Mouse (Mus musculus): ENCODE measurements around the gene Cdca5. TPM values are rescaled to one million over a fixed set of nuclear protein-coding genes. Genes with fewer than 3 reads are reported as not detected.

Cdca5 gene
- polyA plus RNA-seq, 1 experiment from 2014 or later, result 8.2 TPM

Other genes with a start within 250 kb of the Cdca5 start
- 18.0 TPM for gene Frmd8, start 209.7 kb upstream of the Cdca5 start, polyA plus RNA-seq (2015; fragmentation: Illumina TruSeq; extraction: RNeasy Lipid Tissue Mini Kit (QIAGEN cat#74804); ENCODE audit: insufficient read depth, low replicate concordance)
- 35.5 TPM for gene Slc25a45, start 207.2 kb upstream of the Cdca5 start, polyA plus RNA-seq (2015; fragmentation: Illumina TruSeq; extraction: RNeasy Lipid Tissue Mini Kit (QIAGEN cat#74804); ENCODE audit: insufficient read depth, low replicate concordance)
- 0.84 TPM for gene Tigd3, start 190.8 kb upstream of the Cdca5 start, polyA plus RNA-seq (2015; fragmentation: Illumina TruSeq; extraction: RNeasy Lipid Tissue Mini Kit (QIAGEN cat#74804); ENCODE audit: insufficient read depth, low replicate concordance)
- 103 TPM for gene Dpf2, start 172.0 kb upstream of the Cdca5 start, polyA plus RNA-seq (2015; fragmentation: Illumina TruSeq; extraction: RNeasy Lipid Tissue Mini Kit (QIAGEN cat#74804); ENCODE audit: insufficient read depth, low replicate concordance)
- gene Cdc42ep2, start 160.2 kb upstream of the Cdca5 start, polyA plus RNA-seq (2015; fragmentation: Illumina TruSeq; extraction: RNeasy Lipid Tissue Mini Kit (QIAGEN cat#74804); ENCODE audit: insufficient read depth, low replicate concordance), result 6.4 TPM
- gene Pola2, start 120.8 kb upstream of the Cdca5 start, polyA plus RNA-seq (2015; fragmentation: Illumina TruSeq; extraction: RNeasy Lipid Tissue Mini Kit (QIAGEN cat#74804); ENCODE audit: insufficient read depth, low replicate concordance), result 30.6 TPM
- gene Slc22a20, start 98.8 kb upstream of the Cdca5 start, polyA plus RNA-seq (2015; fragmentation: Illumina TruSeq; extraction: RNeasy Lipid Tissue Mini Kit (QIAGEN cat#74804); ENCODE audit: insufficient read depth, low replicate concordance), result not detected
- gene Capn1, start 69.1 kb upstream of the Cdca5 start, polyA plus RNA-seq (2015; fragmentation: Illumina TruSeq; extraction: RNeasy Lipid Tissue Mini Kit (QIAGEN cat#74804); ENCODE audit: insufficient read depth, low replicate concordance), result 28.9 TPM
- 42.1 TPM for gene Syvn1, start 38.4 kb upstream of the Cdca5 start, polyA plus RNA-seq (2015; fragmentation: Illumina TruSeq; extraction: RNeasy Lipid Tissue Mini Kit (QIAGEN cat#74804); ENCODE audit: insufficient read depth, low replicate concordance)
- 48.0 TPM for gene Mrpl49, start 27.2 kb upstream of the Cdca5 start, polyA plus RNA-seq (2015; fragmentation: Illumina TruSeq; extraction: RNeasy Lipid Tissue Mini Kit (QIAGEN cat#74804); ENCODE audit: insufficient read depth, low replicate concordance)
- gene Fau, start 27.1 kb upstream of the Cdca5 start, polyA plus RNA-seq (2015; fragmentation: Illumina TruSeq; extraction: RNeasy Lipid Tissue Mini Kit (QIAGEN cat#74804); ENCODE audit: insufficient read depth, low replicate concordance), result 1,233 TPM
- gene Znhit2, start 23.8 kb upstream of the Cdca5 start, polyA plus RNA-seq (2015; fragmentation: Illumina TruSeq; extraction: RNeasy Lipid Tissue Mini Kit (QIAGEN cat#74804); ENCODE audit: insufficient read depth, low replicate concordance), result 0.99 TPM
- gene Tm7sf2, start 16.6 kb upstream of the Cdca5 start, polyA plus RNA-seq (2015; fragmentation: Illumina TruSeq; extraction: RNeasy Lipid Tissue Mini Kit (QIAGEN cat#74804); ENCODE audit: insufficient read depth, low replicate concordance), result 8.7 TPM
- gene Vps51, start 7.8 kb upstream of the Cdca5 start, polyA plus RNA-seq (2015; fragmentation: Illumina TruSeq; extraction: RNeasy Lipid Tissue Mini Kit (QIAGEN cat#74804); ENCODE audit: insufficient read depth, low replicate concordance), result 47.4 TPM
- gene Tmem262, start 5.0 kb upstream of the Cdca5 start, polyA plus RNA-seq (2015; fragmentation: Illumina TruSeq; extraction: RNeasy Lipid Tissue Mini Kit (QIAGEN cat#74804); ENCODE audit: insufficient read depth, low replicate concordance), result not detected
- gene Gm28374, start 2.7 kb upstream of the Cdca5 start, polyA plus RNA-seq (2015; fragmentation: Illumina TruSeq; extraction: RNeasy Lipid Tissue Mini Kit (QIAGEN cat#74804); ENCODE audit: insufficient read depth, low replicate concordance), result not detected
- 12.9 TPM for gene Zfpl1, start within 50 bp of the Cdca5 start, polyA plus RNA-seq (2015; fragmentation: Illumina TruSeq; extraction: RNeasy Lipid Tissue Mini Kit (QIAGEN cat#74804); ENCODE audit: insufficient read depth, low replicate concordance)
- gene AC131692.1, start 9.4 kb downstream of the Cdca5 start, polyA plus RNA-seq (2015; fragmentation: Illumina TruSeq; extraction: RNeasy Lipid Tissue Mini Kit (QIAGEN cat#74804); ENCODE audit: insufficient read depth, low replicate concordance), result 0.47 TPM
- gene Naaladl1, start 20.8 kb downstream of the Cdca5 start, polyA plus RNA-seq (2015; fragmentation: Illumina TruSeq; extraction: RNeasy Lipid Tissue Mini Kit (QIAGEN cat#74804); ENCODE audit: insufficient read depth, low replicate concordance), result not detected
- gene Sac3d1, start 33.7 kb downstream of the Cdca5 start, polyA plus RNA-seq (2015; fragmentation: Illumina TruSeq; extraction: RNeasy Lipid Tissue Mini Kit (QIAGEN cat#74804); ENCODE audit: insufficient read depth, low replicate concordance), result 4.3 TPM
- 16.4 TPM for gene Snx15, start 43.3 kb downstream of the Cdca5 start, polyA plus RNA-seq (2015; fragmentation: Illumina TruSeq; extraction: RNeasy Lipid Tissue Mini Kit (QIAGEN cat#74804); ENCODE audit: insufficient read depth, low replicate concordance)
- gene Batf2, start 56.0 kb downstream of the Cdca5 start, polyA plus RNA-seq (2015; fragmentation: Illumina TruSeq; extraction: RNeasy Lipid Tissue Mini Kit (QIAGEN cat#74804); ENCODE audit: insufficient read depth, low replicate concordance), result 1.8 TPM
- 11.0 TPM for gene Arl2, start 56.6 kb downstream of the Cdca5 start, polyA plus RNA-seq (2015; fragmentation: Illumina TruSeq; extraction: RNeasy Lipid Tissue Mini Kit (QIAGEN cat#74804); ENCODE audit: insufficient read depth, low replicate concordance)
- gene Majin, start 99.4 kb downstream of the Cdca5 start, polyA plus RNA-seq (2015; fragmentation: Illumina TruSeq; extraction: RNeasy Lipid Tissue Mini Kit (QIAGEN cat#74804); ENCODE audit: insufficient read depth, low replicate concordance), result not detected
- not detected for gene Gpha2, start 141.4 kb downstream of the Cdca5 start, polyA plus RNA-seq (2015; fragmentation: Illumina TruSeq; extraction: RNeasy Lipid Tissue Mini Kit (QIAGEN cat#74804); ENCODE audit: insufficient read depth, low replicate concordance)
- 11.9 TPM for gene Ppp2r5b, start 150.9 kb downstream of the Cdca5 start, polyA plus RNA-seq (2015; fragmentation: Illumina TruSeq; extraction: RNeasy Lipid Tissue Mini Kit (QIAGEN cat#74804); ENCODE audit: insufficient read depth, low replicate concordance)
- 6.0 TPM for gene Atg2a, start 156.7 kb downstream of the Cdca5 start, polyA plus RNA-seq (2015; fragmentation: Illumina TruSeq; extraction: RNeasy Lipid Tissue Mini Kit (QIAGEN cat#74804); ENCODE audit: insufficient read depth, low replicate concordance)
- 36.3 TPM for gene Ehd1, start 191.7 kb downstream of the Cdca5 start, polyA plus RNA-seq (2015; fragmentation: Illumina TruSeq; extraction: RNeasy Lipid Tissue Mini Kit (QIAGEN cat#74804); ENCODE audit: insufficient read depth, low replicate concordance)
- gene Cdc42bpg, start 221.5 kb downstream of the Cdca5 start, polyA plus RNA-seq (2015; fragmentation: Illumina TruSeq; extraction: RNeasy Lipid Tissue Mini Kit (QIAGEN cat#74804); ENCODE audit: insufficient read depth, low replicate concordance), result 2.1 TPM
- gene Men1, start 250.0 kb downstream of the Cdca5 start, polyA plus RNA-seq (2015; fragmentation: Illumina TruSeq; extraction: RNeasy Lipid Tissue Mini Kit (QIAGEN cat#74804); ENCODE audit: insufficient read depth, low replicate concordance), result 15.5 TPM

All from spleen, adult 10 weeks (tissue).